Mouse (Mus musculus) intestine, embryonic 16.5 days (tissue): ENCODE data around the gene Arl5c. TPM values are rescaled to one million over a fixed set of nuclear protein-coding genes. Genes with fewer than 3 reads are reported as not detected.
"Not testable (repeated sequence)": the region's sequence is repeated elsewhere in the genome, so short reads cannot be mapped to it uniquely, and the experiment has no call there.

Source experiments
- ATAC-seq: fragments of 200-750 bp; cut with Nextera tagmentation; 2 replicates; pipeline ENCODE4 v1.8.0; 2017; ENCODE audit warnings: moderate TSS enrichment, moderate library complexity
- H3K27ac ChIP-seq: fragments of 300-500 bp; sonication (generic); 2 replicates; pipeline ENCODE4 v1.5.1; 2014; ENCODE audit warnings: mild to moderate bottlenecking, low read length
- H3K27me3 ChIP-seq: fragments of 300-500 bp; sonication (generic); replicated peaks from 2 replicates; pipeline ENCODE4 v1.6.1; 2014; ENCODE audit warnings: low read length, control low read depth, mixed read lengths; ENCODE audit not compliant: control insufficient read depth, insufficient read depth
- H3K36me3 ChIP-seq: fragments of 300-500 bp; sonication (generic); 2 replicates; pipeline ENCODE4 v1.6.1; 2014; ENCODE audit warnings: low read length, control low read depth; ENCODE audit not compliant: control insufficient read depth, insufficient read depth
- H3K4me1 ChIP-seq: fragments of 300-500 bp; sonication (generic); 2 replicates; pipeline ENCODE4 v1.6.1; 2014; ENCODE audit warnings: low read length, control low read depth, mixed read lengths; ENCODE audit not compliant: control insufficient read depth, insufficient read depth
- H3K4me2 ChIP-seq: fragments of 300-500 bp; sonication (generic); 2 replicates; pipeline ENCODE4 v1.6.1; 2014; ENCODE audit warnings: low read depth, low read length, control low read depth
- H3K4me3 ChIP-seq: fragments of 300-500 bp; sonication (generic); 2 replicates; pipeline ENCODE4 v1.5.1; 2014; ENCODE audit warnings: mild to moderate bottlenecking, low read length
- H3K9ac ChIP-seq: fragments of 300-500 bp; sonication (generic); 2 replicates; pipeline ENCODE4 v1.6.1; 2014; ENCODE audit warnings: low read depth, low read length
- H3K9me3 ChIP-seq: fragments of 300-500 bp; sonication (generic); 2 replicates; pipeline ENCODE4 v1.6.1; 2016; ENCODE audit warnings: low read length, control low read depth; ENCODE audit not compliant: control insufficient read depth
- whole genome bisulfite sequencing: fragments of 180-500 bp; shearing (Covaris S2); extraction: QIAGEN DNeasy Blood & Tissue Kit; methylation state at CpG from one replicate; pipeline ENCODE4 v1.1.7; 2014; 5-methylcytosine and 5-hydroxymethylcytosine counted together
- microRNA-seq: library from miRNA; unstranded; fragments of <30 nt; microRNA quantifications from one replicate; pipeline ENCODE4, GENCODE M21; 2016
- polyA plus RNA-seq: library from polyadenylated mRNA; unstranded; fragments of >200 nt; fragmentation: Nextera tagmentation; extraction: Ambion mirVana; gene quantifications from 2 replicates; pipeline ENCODE4 v1.2.1, GENCODE M21; 2015

Gene Arl5c
- polyA plus RNA-seq, 1 experiment from 2014 or later = 9.9 TPM

- Histone ChIP-seq H3K4me3 (no peak overlapping the region), H3K27ac (no peak overlapping the region), H3K9ac (no peak overlapping the region), H3K4me1 (no peaks in the 10 kb centered on the region), H3K4me2 (no peak overlapping the region), H3K9me3 (no peaks in the 10 kb centered on the region), H3K36me3 (no peaks in the 10 kb centered on the region), H3K27me3 (no peaks in the 10 kb centered on the region)
- no peak for ATAC-seq
- WGBS = 86% methylated on average over 1 of the region's 1 CpGs
Observed at GRCm38 (mm10) chr11:97952367-97953006, 43.5 kb downstream of the Arl5c start.

- Histone ChIP-seq H3K4me1 (no peaks in the 10 kb centered on the region), H3K36me3 (no peaks in the 10 kb centered on the region), H3K27ac (no peak overlapping the region), H3K9me3 (no peaks in the 10 kb centered on the region), H3K9ac (no peak overlapping the region), H3K4me2 (no peak overlapping the region), H3K4me3 (no peak overlapping the region), H3K27me3 (no peaks in the 10 kb centered on the region)
- ATAC-seq = no peak
- 49% methylated on average over 20 of the region's 20 CpGs for WGBS
Observed at GRCm38 (mm10) chr11:97949703-97950475, 46.1 kb downstream of the Arl5c start.

- Histone ChIP-seq H3K4me1 (no peaks in the 10 kb centered on the region), H3K4me3 (no peak overlapping the region), H3K27me3 (no peaks in the 10 kb centered on the region), H3K9me3 (no peaks in the 10 kb centered on the region), H3K36me3 (no peaks in the 10 kb centered on the region), H3K27ac (no peak overlapping the region), H3K9ac (no peak overlapping the region), H3K4me2 (no peak overlapping the region)
- 17% methylated on average over 7 of the region's 7 CpGs for whole genome bisulfite sequencing
- no peak for ATAC-seq
Observed at GRCm38 (mm10) chr11:97947426-97947825, 48.6 kb downstream of the Arl5c start.

- H3K4me3 ChIP-seq, H3K27me3 ChIP-seq, H3K9me3 ChIP-seq, H3K36me3 ChIP-seq, H3K4me1 ChIP-seq, H3K27ac ChIP-seq, H3K9ac ChIP-seq, H3K4me2 ChIP-seq, ATAC-seq: not testable (repeated sequence)
- WGBS = 91% methylated on average over 7 of the region's 7 CpGs
Observed at GRCm38 (mm10) chr11:97945738-97946289, 50.2 kb downstream of the Arl5c start.

- Histone ChIP-seq H3K4me1 (no peaks in the 10 kb centered on the region), H3K9ac (no peak overlapping the region), H3K4me3 (no peak overlapping the region), H3K9me3 (no peaks in the 10 kb centered on the region), H3K27ac (no peak overlapping the region), H3K4me2 (no peak overlapping the region), H3K36me3 (no peaks in the 10 kb centered on the region), H3K27me3 (no peaks in the 10 kb centered on the region)
- no peak for ATAC-seq
- WGBS = 82% methylated on average over 10 of the region's 10 CpGs
Observed at GRCm38 (mm10) chr11:97945031-97945430, 51.0 kb downstream of the Arl5c start.

- Histone ChIP-seq H3K36me3 (no peaks in the 10 kb centered on the region), H3K9ac (no peak overlapping the region), H3K9me3 (no peaks in the 10 kb centered on the region), H3K27ac (no peak overlapping the region), H3K4me3 (no peak overlapping the region), H3K27me3 (no peaks in the 10 kb centered on the region), H3K4me2 (no peak overlapping the region), H3K4me1 (no peaks in the 10 kb centered on the region)
- WGBS = 80% methylated on average over 5 of the region's 5 CpGs
- ATAC-seq = no peak
Observed at GRCm38 (mm10) chr11:97943256-97943655, 52.7 kb downstream of the Arl5c start.

GRCm38 (mm10) chr11:97942420-97943111, 53.4 kb downstream of the Arl5c start:
- Histone ChIP-seq H3K27ac (no peak overlapping the region), H3K9ac (no peak overlapping the region), H3K4me2 (no peak overlapping the region), H3K4me1 (no peaks in the 10 kb centered on the region), H3K27me3 (no peaks in the 10 kb centered on the region), H3K36me3 (no peaks in the 10 kb centered on the region), H3K4me3 (no peak overlapping the region), H3K9me3 (no peaks in the 10 kb centered on the region)
- 83% methylated on average over 15 of the region's 15 CpGs for WGBS
- ATAC-seq = no peak

Small RNAs within 50 kb of the gene (microRNA-seq; reads per million reads assigned to microRNA genes)
- gene Gm22461 = not detected
- gene Gm27597 = not detected

Other genes with a start within 250 kb of the Arl5c start
- 11.1 and 11.9 TPM in 2 replicates for gene Cwc25, start 229.6 kb downstream of the Arl5c start, polyA plus RNA-seq
- gene 1700001P01Rik, start 220.3 kb downstream of the Arl5c start, polyA plus RNA-seq = not detected in 2 replicates
- gene Rpl23, start 213.7 kb downstream of the Arl5c start, polyA plus RNA-seq = 466 and 491 TPM in 2 replicates
- 141 and 148 TPM in 2 replicates for gene Lasp1, start 197.2 kb downstream of the Arl5c start, polyA plus RNA-seq
- gene B230217C12Rik, start 155.4 kb downstream of the Arl5c start, polyA plus RNA-seq = 4.1 TPM in 2 replicates
- gene Fbxo47, start 112.0 kb downstream of the Arl5c start, polyA plus RNA-seq = 0.26 and 0.78 TPM in 2 replicates
- gene Plxdc1, start 9.7 kb downstream of the Arl5c start, polyA plus RNA-seq = 0.34 and 0.65 TPM in 2 replicates
- 5.1 TPM in 2 replicates for gene Cacnb1, start 26.9 kb upstream of the Arl5c start, polyA plus RNA-seq
- 990 and 1,058 TPM in 2 replicates for gene Rpl19, start 30.5 kb upstream of the Arl5c start, polyA plus RNA-seq
- gene Stac2, start 57.3 kb upstream of the Arl5c start, polyA plus RNA-seq = 0.29 TPM in 2 replicates
- 12.8 TPM in 2 replicates for gene Fbxl20, start 154.2 kb upstream of the Arl5c start, polyA plus RNA-seq
- 50.3 and 52.4 TPM in 2 replicates for gene Med1, start 197.1 kb upstream of the Arl5c start, polyA plus RNA-seq
- gene Cdk12, start 206.9 kb upstream of the Arl5c start, polyA plus RNA-seq = 6.2 and 6.5 TPM in 2 replicates